Mouse (Mus musculus): ENCODE results near the gene Kcnn1. TPM values are rescaled to one million over a fixed set of nuclear protein-coding genes. Genes with fewer than 3 reads are reported as not detected.

Gene Kcnn1
- 1.1 TPM for polyA plus RNA-seq (2014; fragmentation: Illumina TruSeq; extraction: RNeasy Lipid Tissue Mini Kit (QIAGEN cat#74804); ENCODE audit: insufficient read depth, low read depth, low replicate concordance)

GRCm38 (mm10) chr8:70862824-70863641, at the start of gene Kcnn1:
Gene Kcnn1 (minus strand): TSS chr8:70863258.

GRCm38 (mm10) chr8:70905831-70906736, 43.0 kb upstream of the Kcnn1 start, which contains the start of gene Map1s:
Gene Map1s (plus strand): TSS chr8:70905932.

GRCm38 (mm10) chr8:70897021-70897680, 34.1 kb upstream of the Kcnn1 start, which contains the start of gene Rpl18a:
Gene Rpl18a (minus strand): TSS chr8:70897412.

GRCm38 (mm10) chr8:70892022-70892895, 29.2 kb upstream of the Kcnn1 start, which contains the start of gene Slc5a5:
Gene Slc5a5 (minus strand): TSS chr8:70892757.

GRCm38 (mm10) chr8:70873364-70873985, 10.4 kb upstream of the Kcnn1 start, which contains the start of gene Ccdc124:
Gene Ccdc124 (minus strand): TSS chr8:70873935.

GRCm38 (mm10) chr8:70839408-70840351, 23.4 kb downstream of the Kcnn1 start, which contains the start of gene Arrdc2:
Gene Arrdc2 (minus strand): TSS chr8:70839720.

GRCm38 (mm10) chr8:70808239-70808638, 54.8 kb downstream of the Kcnn1 start, which contains the start of gene Il12rb1:
Gene Il12rb1 (plus strand): TSS chr8:70808449.

GRCm38 (mm10) chr8:70804481-70805206, 58.4 kb downstream of the Kcnn1 start, which contains the start of gene Mast3:
Gene Mast3 (minus strand): TSS chr8:70805054.

Other genes with a start within 250 kb of the Kcnn1 start
- 6.2 TPM for gene Lrrc25, start 247.1 kb downstream of the Kcnn1 start, polyA plus RNA-seq (2014; fragmentation: Illumina TruSeq; extraction: RNeasy Lipid Tissue Mini Kit (QIAGEN cat#74804); ENCODE audit: insufficient read depth, low read depth, low replicate concordance)
- gene Gdf15, start 230.8 kb downstream of the Kcnn1 start, polyA plus RNA-seq (2014; fragmentation: Illumina TruSeq; extraction: RNeasy Lipid Tissue Mini Kit (QIAGEN cat#74804); ENCODE audit: insufficient read depth, low read depth, low replicate concordance), result 1.6 TPM
- 17.7 TPM for gene Pgpep1, start 202.9 kb downstream of the Kcnn1 start, polyA plus RNA-seq (2014; fragmentation: Illumina TruSeq; extraction: RNeasy Lipid Tissue Mini Kit (QIAGEN cat#74804); ENCODE audit: insufficient read depth, low read depth, low replicate concordance)
- gene Lsm4, start 190.0 kb downstream of the Kcnn1 start, polyA plus RNA-seq (2014; fragmentation: Illumina TruSeq; extraction: RNeasy Lipid Tissue Mini Kit (QIAGEN cat#74804); ENCODE audit: insufficient read depth, low read depth, low replicate concordance), result 81.6 TPM
- 145 TPM for gene Jund, start 164.3 kb downstream of the Kcnn1 start, polyA plus RNA-seq (2014; fragmentation: Illumina TruSeq; extraction: RNeasy Lipid Tissue Mini Kit (QIAGEN cat#74804); ENCODE audit: insufficient read depth, low read depth, low replicate concordance)
- not detected for gene Iqcn, start 159.8 kb downstream of the Kcnn1 start, polyA plus RNA-seq (2014; fragmentation: Illumina TruSeq; extraction: RNeasy Lipid Tissue Mini Kit (QIAGEN cat#74804); ENCODE audit: insufficient read depth, low read depth, low replicate concordance)
- 0.66 TPM for gene Gm3336, start 144.7 kb downstream of the Kcnn1 start, polyA plus RNA-seq (2014; fragmentation: Illumina TruSeq; extraction: RNeasy Lipid Tissue Mini Kit (QIAGEN cat#74804); ENCODE audit: insufficient read depth, low read depth, low replicate concordance)
- 1.1 TPM for gene Pde4c, start 139.5 kb downstream of the Kcnn1 start, polyA plus RNA-seq (2014; fragmentation: Illumina TruSeq; extraction: RNeasy Lipid Tissue Mini Kit (QIAGEN cat#74804); ENCODE audit: insufficient read depth, low read depth, low replicate concordance)
- 18.7 TPM for gene Rab3a, start 108.6 kb downstream of the Kcnn1 start, polyA plus RNA-seq (2014; fragmentation: Illumina TruSeq; extraction: RNeasy Lipid Tissue Mini Kit (QIAGEN cat#74804); ENCODE audit: insufficient read depth, low read depth, low replicate concordance)
- 36.9 TPM for gene Mpv17l2, start 102.3 kb downstream of the Kcnn1 start, polyA plus RNA-seq (2014; fragmentation: Illumina TruSeq; extraction: RNeasy Lipid Tissue Mini Kit (QIAGEN cat#74804); ENCODE audit: insufficient read depth, low read depth, low replicate concordance)
- 14.8 TPM for gene Pik3r2, start 86.5 kb downstream of the Kcnn1 start, polyA plus RNA-seq (2014; fragmentation: Illumina TruSeq; extraction: RNeasy Lipid Tissue Mini Kit (QIAGEN cat#74804); ENCODE audit: insufficient read depth, low read depth, low replicate concordance)
- gene Mast3, start 58.2 kb downstream of the Kcnn1 start, polyA plus RNA-seq (2014; fragmentation: Illumina TruSeq; extraction: RNeasy Lipid Tissue Mini Kit (QIAGEN cat#74804); ENCODE audit: insufficient read depth, low read depth, low replicate concordance), result 9.9 TPM
- 0.71 TPM for gene Il12rb1, start 54.8 kb downstream of the Kcnn1 start, polyA plus RNA-seq (2014; fragmentation: Illumina TruSeq; extraction: RNeasy Lipid Tissue Mini Kit (QIAGEN cat#74804); ENCODE audit: insufficient read depth, low read depth, low replicate concordance)
- gene Arrdc2, start 23.5 kb downstream of the Kcnn1 start, polyA plus RNA-seq (2014; fragmentation: Illumina TruSeq; extraction: RNeasy Lipid Tissue Mini Kit (QIAGEN cat#74804); ENCODE audit: insufficient read depth, low read depth, low replicate concordance), result 10.2 TPM
- gene Ccdc124, start 10.7 kb upstream of the Kcnn1 start, polyA plus RNA-seq (2014; fragmentation: Illumina TruSeq; extraction: RNeasy Lipid Tissue Mini Kit (QIAGEN cat#74804); ENCODE audit: insufficient read depth, low read depth, low replicate concordance), result 49.2 TPM
- gene Slc5a5, start 29.5 kb upstream of the Kcnn1 start, polyA plus RNA-seq (2014; fragmentation: Illumina TruSeq; extraction: RNeasy Lipid Tissue Mini Kit (QIAGEN cat#74804); ENCODE audit: insufficient read depth, low read depth, low replicate concordance), result 0.24 TPM
- gene Rpl18a, start 34.2 kb upstream of the Kcnn1 start, polyA plus RNA-seq (2014; fragmentation: Illumina TruSeq; extraction: RNeasy Lipid Tissue Mini Kit (QIAGEN cat#74804); ENCODE audit: insufficient read depth, low read depth, low replicate concordance), result 2,851 TPM
- 9.3 TPM for gene Map1s, start 42.7 kb upstream of the Kcnn1 start, polyA plus RNA-seq (2014; fragmentation: Illumina TruSeq; extraction: RNeasy Lipid Tissue Mini Kit (QIAGEN cat#74804); ENCODE audit: insufficient read depth, low read depth, low replicate concordance)